Mouse (Mus musculus): Measurements from ENCODE around the gene Sstr3.

DNA sequence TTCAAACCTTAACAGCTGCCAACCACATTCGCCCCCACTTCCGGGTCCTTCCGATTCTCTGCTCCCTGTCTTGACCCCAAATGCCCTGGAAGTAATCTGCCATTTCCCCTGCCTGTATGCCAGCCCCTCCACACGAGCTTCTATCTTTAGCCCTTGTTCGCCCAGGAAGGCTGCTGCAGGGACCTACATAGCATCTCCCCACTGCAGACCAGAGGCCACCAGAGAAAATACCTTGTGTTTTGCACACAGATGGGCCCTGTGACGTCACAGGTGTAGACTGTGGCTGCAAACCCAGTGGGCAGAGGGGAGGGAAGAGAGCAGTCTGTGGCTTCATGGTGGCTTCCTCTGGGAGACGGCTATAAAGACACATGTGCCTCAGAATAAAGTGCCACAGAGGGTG lies 26.3 kb downstream of the Sstr3 start:
- TF ChIP-seq GATA1 (IDR thresholded peaks at IDR 0.05; ENCODE audit: borderline replicate concordance, low read length) (no peak), FLI1 (IDR thresholded peaks at IDR 0.05; ENCODE audit: low read length) (no peak)

Measured in megakaryocyte, embryonic 14.5 days (primary cell).